Mouse (Mus musculus) 3T3-L1 (cell line): Measurements from ENCODE around the gene Igll1.

Source experiments
- DNase-seq: peaks from one replicate; pipeline ENCODE4 v3.0.0-alpha.2; 2015; ENCODE audit warnings: low read depth, low spot score

Igll1 gene

GRCm38 (mm10) chr16:16854836-16855235, 8.9 kb downstream of the Igll1 start:
- DNase-seq, result peak; percentile 87

GRCm38 (mm10) chr16:16852411-16852810, 11.4 kb downstream of the Igll1 start:
- DNase-seq, result no peak

GRCm38 (mm10) chr16:16849196-16849595, 14.6 kb downstream of the Igll1 start:
- no peak for DNase-seq

GRCm38 (mm10) chr16:16829671-16830070, 34.1 kb downstream of the Igll1 start:
- DNase-seq, result no peak

GRCm38 (mm10) chr16:16828757-16829615, 34.8 kb downstream of the Igll1 start, which contains the start of gene Spag6l:
Spag6l (minus strand) TSS chr16:16829456.
- no peak for DNase-seq

- no peak for DNase-seq
These were observed 37.6 kb downstream of the Igll1 start for GRCm38 (mm10) chr16:16826223-16826622.

GRCm38 (mm10) chr16:16825476-16825875, 38.3 kb downstream of the Igll1 start:
- no peak for DNase-seq
